Mouse (Mus musculus): ENCODE results near the gene AI837181.
"Not testable (repeated sequence)": the region's sequence is repeated elsewhere in the genome, so short reads cannot be mapped to it uniquely, and the experiment has no call there.

Gene AI837181

GRCm38 (mm10) chr19:5424782-5425741 is at the start of gene AI837181, which contains the start of gene Drap1:
Gene AI837181 (plus strand): TSS chr19:5425144.
Gene Drap1 (minus strand): TSS chr19:5424979.
- DNase-seq = peak; percentile 97 to 99

GRCm38 (mm10) chr19:5377446-5377845 is 47.5 kb upstream of the AI837181 start:
- DNase-seq = no peak

- no peak for DNase-seq
Observed at GRCm38 (mm10) chr19:5383326-5383725, 41.6 kb upstream of the AI837181 start.

DNA sequence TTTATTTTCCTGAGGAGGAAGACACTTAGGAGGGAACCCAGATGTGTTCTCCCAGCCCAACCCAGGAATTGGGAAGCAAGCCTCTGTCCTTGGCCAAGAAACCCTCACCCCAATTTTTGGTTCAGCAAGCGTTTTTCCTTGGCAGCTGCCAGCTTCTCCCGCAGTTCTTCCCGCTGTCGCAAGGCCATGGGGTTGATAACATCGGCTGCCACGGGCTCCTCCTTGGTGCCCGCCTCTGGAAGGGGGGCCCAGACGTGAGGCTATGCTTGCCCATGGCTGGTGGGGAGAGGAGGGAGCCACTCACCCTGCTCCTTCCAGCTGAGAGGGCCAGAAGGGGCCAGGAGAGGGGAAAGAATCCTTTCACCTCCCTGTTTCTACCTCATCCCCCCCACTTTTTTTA is 40.2 kb upstream of the AI837181 start:
- no peak for DNase-seq

DNA sequence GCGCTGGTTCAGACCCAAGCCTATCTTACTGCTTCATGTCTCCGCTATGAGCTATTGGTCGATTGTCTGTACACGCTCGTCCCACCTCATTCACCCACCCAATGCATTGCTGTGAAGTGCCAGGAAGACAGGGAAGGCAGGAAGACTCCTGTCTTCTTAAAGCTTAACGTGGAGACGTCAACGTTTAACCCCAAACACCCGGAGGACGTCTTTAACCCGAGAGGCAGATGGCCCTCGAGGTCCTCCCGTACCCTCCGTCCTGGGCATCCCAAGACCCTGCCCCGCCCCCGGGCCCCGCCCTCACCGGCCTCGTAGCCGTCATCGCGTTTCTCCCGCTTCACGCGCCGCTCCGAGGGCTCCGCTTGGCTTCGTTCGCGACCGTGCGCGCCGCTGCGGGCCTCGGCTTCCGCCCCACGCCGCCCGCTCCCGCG is 36.9 kb upstream of the AI837181 start:
- DNase-seq = peak; percentile 61 to 68

DNA sequence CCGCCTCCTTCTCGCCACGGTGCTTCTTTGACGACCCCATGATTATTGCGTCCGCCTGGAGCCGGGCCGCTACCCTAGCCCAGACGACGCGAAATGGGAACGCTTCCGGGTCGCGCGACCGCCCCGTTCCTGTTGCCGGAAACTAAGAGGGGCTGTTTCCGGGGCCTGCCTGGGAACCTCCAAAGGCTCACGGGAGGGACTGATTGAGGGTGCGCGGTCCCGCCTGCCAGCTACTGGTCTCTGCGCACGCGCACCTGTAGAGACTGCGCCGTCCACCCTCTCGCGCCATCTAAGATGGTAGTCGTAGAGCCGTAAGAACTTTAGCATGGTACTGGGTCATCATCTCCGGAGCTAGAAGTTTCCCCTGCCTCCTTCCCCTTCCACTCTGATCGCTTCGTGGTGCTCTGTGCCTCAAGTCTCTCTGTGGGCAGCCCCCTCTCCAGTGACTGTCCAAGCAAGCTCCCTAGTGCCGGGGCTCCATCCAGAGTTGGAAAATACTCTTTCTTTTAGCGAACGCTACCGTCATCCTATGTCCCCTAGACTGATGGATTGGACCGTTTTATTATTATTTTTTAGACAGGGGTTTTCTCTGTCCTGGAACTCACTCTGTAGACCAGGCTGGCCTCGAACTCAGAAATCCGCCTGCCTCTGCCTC is 36.2 kb upstream of the AI837181 start, which contains the start of gene Sart1:
Gene Sart1, minus strand, starts transcription at position 116 of the 655 bp plus-strand sequence.
- peak; percentile 96 to 98 for DNase-seq

- peak; percentile 54 to 73 for DNase-seq
Observed at GRCm38 (mm10) chr19:5389647-5390046, 35.3 kb upstream of the AI837181 start.

GRCm38 (mm10) chr19:5390416-5390815 is 34.5 kb upstream of the AI837181 start:
- no peak for DNase-seq

- DNase-seq = peak; percentile 77 to 80
Observed at GRCm38 (mm10) chr19:5392892-5393291, 32.1 kb upstream of the AI837181 start.

GRCm38 (mm10) chr19:5394168-5394567 is 30.8 kb upstream of the AI837181 start:
- DNase-seq = no peak

- no peak for DNase-seq
Observed at GRCm38 (mm10) chr19:5395371-5395770, 29.6 kb upstream of the AI837181 start.

DNA sequence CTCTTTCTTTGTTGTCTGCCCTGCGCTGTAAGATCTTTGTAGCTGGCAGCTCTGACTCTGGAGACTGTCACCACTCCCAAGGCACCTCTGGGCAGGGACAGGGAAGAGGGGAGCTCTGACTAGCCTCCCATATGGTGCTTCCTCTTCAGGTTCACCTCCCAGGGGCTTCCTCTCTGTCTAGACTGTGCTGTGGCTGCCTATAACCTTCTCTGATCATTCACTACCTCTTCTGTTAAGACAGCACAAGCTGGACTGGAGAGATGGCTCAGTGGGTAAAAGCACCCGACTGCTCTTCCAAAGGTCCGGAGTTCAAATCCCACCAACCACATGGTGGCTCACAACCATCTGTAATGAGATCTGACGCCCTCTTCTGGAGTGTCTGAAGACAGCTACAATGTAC is 23.9 kb upstream of the AI837181 start:
- not testable (repeated sequence) for DNase-seq

GRCm38 (mm10) chr19:5402293-5402692 is 22.7 kb upstream of the AI837181 start, which contains the start of gene Tsga10ip:
Gene Tsga10ip (minus strand): TSS chr19:5402526.
- peak; percentile 32 to 52 for DNase-seq

DNA sequence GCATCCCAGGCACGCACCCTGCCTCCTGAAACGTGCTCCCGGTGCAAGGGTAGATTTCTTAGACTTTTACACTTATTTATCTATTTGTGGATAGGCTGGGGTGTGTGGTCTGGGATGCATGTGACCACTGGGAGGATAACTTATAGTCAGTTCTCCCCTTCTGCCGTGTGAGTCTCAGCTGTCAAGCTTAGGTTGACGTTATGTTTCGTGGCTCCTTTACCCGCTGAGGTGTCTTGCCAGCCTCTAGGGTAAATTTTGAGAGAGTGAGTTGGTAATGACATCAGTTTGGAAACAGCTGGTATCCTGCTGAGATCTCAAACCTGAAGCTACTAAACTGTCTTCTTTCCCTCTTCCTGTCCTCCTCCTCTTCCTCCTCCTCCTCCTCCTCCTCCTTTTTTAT is 19.0 kb upstream of the AI837181 start:
- no peak for DNase-seq

- DNase-seq = peak; percentile 56 to 71
Observed at GRCm38 (mm10) chr19:5406531-5407126, 18.3 kb upstream of the AI837181 start.

GRCm38 (mm10) chr19:5407133-5407532 is 17.8 kb upstream of the AI837181 start:
- peak; percentile 76 to 83 for DNase-seq

DNA sequence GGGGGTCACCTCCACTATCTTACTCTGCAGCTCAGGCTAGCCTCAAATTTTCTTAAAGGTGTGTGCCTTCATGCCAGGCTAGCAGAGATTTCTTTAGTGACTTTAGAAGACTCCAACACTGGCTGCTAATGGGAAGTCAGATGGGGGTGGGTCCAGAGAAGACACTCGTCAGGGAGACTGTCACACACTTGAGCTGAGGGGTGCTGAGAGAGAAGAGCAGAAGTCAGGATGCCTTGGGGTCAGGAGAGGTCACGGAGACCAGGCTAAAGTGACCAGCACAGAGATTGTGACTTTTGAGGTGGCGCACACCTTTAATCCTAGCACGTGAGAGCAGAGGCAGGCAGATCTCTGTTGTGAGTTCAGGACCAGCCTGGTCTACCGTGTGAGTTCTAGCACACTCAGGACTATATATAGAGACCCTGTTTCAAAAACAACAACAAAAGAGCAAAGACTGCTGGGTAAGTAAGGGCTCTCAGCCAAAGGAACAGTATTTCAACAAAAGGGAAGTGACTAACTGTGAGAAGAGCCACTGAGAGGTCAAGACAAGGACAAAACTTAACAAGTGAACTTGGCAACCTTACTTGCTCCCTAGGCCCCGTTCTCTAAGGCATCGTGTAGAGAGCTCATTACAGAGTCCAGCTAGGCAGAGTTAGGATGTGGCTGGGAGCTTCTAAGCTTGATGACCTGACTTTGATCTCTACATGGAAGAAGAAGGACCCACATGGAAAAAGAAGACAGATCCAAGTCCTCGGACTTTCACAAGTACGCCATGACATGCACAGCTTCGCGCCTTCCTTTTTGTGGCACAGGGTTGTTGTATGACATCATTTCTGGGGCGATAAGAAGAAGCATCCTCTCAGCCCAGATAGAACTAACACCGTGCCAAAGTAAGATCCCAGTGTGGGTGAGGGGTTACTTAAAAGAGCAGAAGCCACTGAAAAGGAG is 16.6 kb upstream of the AI837181 start:
- no peak for DNase-seq

- DNase-seq = peak; percentile 41 to 58
Observed at GRCm38 (mm10) chr19:5409068-5409467, 15.9 kb upstream of the AI837181 start.

DNA sequence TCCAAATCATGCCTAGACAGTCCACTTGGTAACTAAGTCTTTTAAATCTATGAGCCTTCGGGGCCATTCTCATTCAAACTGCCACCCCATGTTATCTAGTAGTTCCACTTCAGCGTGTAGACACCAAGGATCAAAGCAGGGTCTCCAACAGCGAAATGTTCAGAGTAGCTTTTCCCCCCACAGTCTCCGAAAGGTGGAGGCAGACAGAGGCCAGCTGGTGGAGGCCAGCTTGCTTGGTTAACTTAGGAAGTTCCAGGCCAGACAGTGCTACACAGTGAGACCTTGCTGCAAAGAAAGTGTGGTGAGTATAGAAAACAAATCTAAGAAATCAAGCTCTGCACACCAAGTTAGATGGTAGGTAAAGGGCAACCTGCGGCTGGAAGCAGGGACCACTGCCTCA is 14.3 kb upstream of the AI837181 start:
- DNase-seq = no peak

DNA sequence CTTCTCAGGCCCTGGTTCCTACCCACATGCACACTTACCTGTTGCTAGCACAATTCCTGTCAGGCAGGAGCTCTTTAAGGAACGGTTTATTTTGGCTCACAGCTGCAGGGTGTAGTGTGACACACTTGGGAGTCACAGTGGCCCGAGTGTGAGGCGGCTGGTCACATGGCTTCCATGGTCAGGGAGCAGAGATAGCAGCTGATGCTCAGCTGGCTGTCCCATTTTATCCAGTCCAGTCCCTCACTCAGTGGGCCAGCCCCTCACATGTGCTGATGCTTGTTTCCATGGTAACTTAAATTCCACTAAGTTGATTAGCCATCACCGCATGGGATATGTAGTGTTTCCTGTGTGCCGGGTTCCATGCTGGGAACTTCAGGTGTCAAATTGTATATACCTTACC is 13.0 kb upstream of the AI837181 start:
- no peak for DNase-seq

GRCm38 (mm10) chr19:5413840-5414239 is 11.1 kb upstream of the AI837181 start:
- no peak for DNase-seq

GRCm38 (mm10) chr19:5414534-5414957 is 10.4 kb upstream of the AI837181 start:
- no peak for DNase-seq
